In the genomic region with DNA sequence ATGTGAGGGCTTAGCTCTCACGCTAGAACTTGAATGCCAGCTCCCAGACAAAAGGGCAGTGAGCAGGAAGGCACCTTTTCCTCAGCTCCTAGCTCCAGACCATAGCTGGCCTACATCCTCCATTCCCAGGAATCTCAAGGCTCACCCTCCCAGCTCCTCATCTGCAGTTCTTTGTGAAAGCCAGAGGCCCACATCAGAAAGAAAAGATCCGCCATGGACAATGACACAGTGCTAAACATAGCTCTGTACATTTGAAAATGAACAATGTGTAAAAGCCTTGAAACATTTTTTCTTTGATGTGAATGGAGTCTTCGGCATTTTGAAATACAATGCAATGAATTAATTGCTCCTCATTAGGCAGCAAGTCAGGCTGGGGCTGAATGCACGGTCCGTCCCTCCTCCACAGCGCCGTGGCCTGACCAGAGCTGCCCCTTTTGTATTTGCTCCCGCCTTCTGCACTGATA, we compare ENCODE assay signal across 11 mouse cellular contexts.
DNase-seq lines count a peak whose midpoint lies in the region; ATAC-seq and TF ChIP-seq lines count a peak whose summit lies in the region.
"Had no signal": no experiment of that assay in that cellular context is flagged by ENCODE, and none has a peak within 500 bp of the region (broad histone marks: within the 10 kb centered on the region; RNA-seq: fewer than 3 reads in every experiment).

No protein-coding gene starts in this region.

- no peaks in the 10 kb centered on the region for H3K27me3 ChIP-seq in intestine, embryonic 15.5 days (replicated peaks)
- H3K27me3 ChIP-seq in intestine, embryonic 16.5 days (replicated peaks; ENCODE audit: control insufficient read depth, insufficient read depth, low read length), result no peaks in the 10 kb centered on the region
- H3K27me3 ChIP-seq in hindbrain, embryonic 12.5 days, result no peaks in the 10 kb centered on the region
- H3K27me3 ChIP-seq in neural tube, embryonic 13.5 days, result no peaks in the 10 kb centered on the region
- H3K27me3 ChIP-seq in lung, postnatal 0 days (replicated peaks; ENCODE audit: insufficient read depth, low read length), result no peaks in the 10 kb centered on the region

- H3K4me2 ChIP-seq in intestine, embryonic 15.5 days (replicated peaks), result no peak overlapping the region
- H3K4me2 ChIP-seq in intestine, embryonic 16.5 days (ENCODE audit: low read depth, low read length), result no peak overlapping the region
- H3K4me2 ChIP-seq in hindbrain, embryonic 12.5 days (replicated peaks), result no peak overlapping the region
- H3K4me2 ChIP-seq in neural tube, embryonic 13.5 days, result no peak overlapping the region
- no peak overlapping the region for H3K4me2 ChIP-seq in lung, postnatal 0 days (replicated peaks; ENCODE audit: low read depth, low read length)

- no peak for ATAC-seq in intestine, embryonic 15.5 days
- ATAC-seq in intestine, embryonic 16.5 days, result no peak
- peak; percentile 77 for ATAC-seq in hindbrain, embryonic 12.5 days (ENCODE audit: low FRiP score)
- ATAC-seq in neural tube, embryonic 13.5 days (ENCODE audit: low read depth), result no peak
- no peak for ATAC-seq in inflammation-experienced regulatory T-cells, adult 6 months
- ATAC-seq in lung, postnatal 0 days, result no peak
- ATAC-seq: intestine, postnatal 0 days had no signal

- no peaks in the 10 kb centered on the region for H3K36me3 ChIP-seq in intestine, embryonic 15.5 days
- H3K36me3 ChIP-seq in intestine, embryonic 16.5 days (ENCODE audit: control insufficient read depth, insufficient read depth, low read length), result no peaks in the 10 kb centered on the region
- H3K36me3 ChIP-seq in hindbrain, embryonic 12.5 days, result no peaks in the 10 kb centered on the region
- no peaks in the 10 kb centered on the region for H3K36me3 ChIP-seq in neural tube, embryonic 13.5 days
- H3K36me3 ChIP-seq in lung, postnatal 0 days (ENCODE audit: insufficient read depth, low read length), result no peaks in the 10 kb centered on the region

- no peak for TF ChIP-seq EP300 in lung, postnatal 0 days (IDR thresholded peaks at IDR 0.05)

- no peak for TF ChIP-seq CTCF in lung, postnatal 0 days (IDR thresholded peaks at IDR 0.05)

- H3K27ac ChIP-seq in intestine, embryonic 15.5 days, result 0 out of 2 replicates have a peak overlapping the region, but pooled peaks have one; percentile 46
- no peak overlapping the region for H3K27ac ChIP-seq in intestine, embryonic 16.5 days (ENCODE audit: low read length)
- peak overlapping the region; percentile 50 for H3K27ac ChIP-seq in hindbrain, embryonic 12.5 days
- H3K27ac ChIP-seq in neural tube, embryonic 13.5 days (replicated peaks), result peak overlapping the region; percentile 64
- H3K27ac ChIP-seq in lung, postnatal 0 days (ENCODE audit: low read length), result no peak overlapping the region

- no peak overlapping the region for H3K4me3 ChIP-seq in intestine, embryonic 15.5 days (replicated peaks)
- H3K4me3 ChIP-seq in intestine, embryonic 16.5 days (ENCODE audit: low read length), result no peak overlapping the region
- no peak overlapping the region for H3K4me3 ChIP-seq in hindbrain, embryonic 12.5 days
- no peak overlapping the region for H3K4me3 ChIP-seq in neural tube, embryonic 13.5 days
- no peak overlapping the region for H3K4me3 ChIP-seq in lung, postnatal 0 days (ENCODE audit: low read depth, low read length)

- no peaks in the 10 kb centered on the region for H3K9me3 ChIP-seq in intestine, embryonic 15.5 days
- H3K9me3 ChIP-seq in intestine, embryonic 16.5 days (ENCODE audit: control insufficient read depth, low read length), result no peaks in the 10 kb centered on the region
- no peaks in the 10 kb centered on the region for H3K9me3 ChIP-seq in hindbrain, embryonic 12.5 days (replicated peaks)
- no peaks in the 10 kb centered on the region for H3K9me3 ChIP-seq in neural tube, embryonic 13.5 days
- H3K9me3 ChIP-seq in lung, postnatal 0 days (ENCODE audit: low read length), result no peaks in the 10 kb centered on the region

- no peak overlapping the region for H3K9ac ChIP-seq in intestine, embryonic 15.5 days
- no peak overlapping the region for H3K9ac ChIP-seq in intestine, embryonic 16.5 days (ENCODE audit: low read depth, low read length)
- no peak overlapping the region for H3K9ac ChIP-seq in hindbrain, embryonic 12.5 days
- no peak overlapping the region for H3K9ac ChIP-seq in neural tube, embryonic 13.5 days
- H3K9ac ChIP-seq in lung, postnatal 0 days (replicated peaks; ENCODE audit: low read depth), result no peak overlapping the region

- peak; percentile 55 for DNase-seq in embryo, embryonic 9.5 days (ENCODE audit: extremely low spot score)
- no peak for DNase-seq in lung, postnatal 0 days (ENCODE audit: low spot score)
- no peak for DNase-seq in cerebellum, postnatal 14 days
- DNase-seq: B cell, adult 2 months; cerebellum, postnatal 25 days had no signal

- WGBS in intestine, embryonic 15.5 days, result 51% methylated on average over 8 of the region's 8 CpGs
- WGBS in intestine, embryonic 16.5 days, result 49% methylated on average over 8 of the region's 8 CpGs
- 21% methylated on average over 8 of the region's 8 CpGs for WGBS in hindbrain, embryonic 12.5 days
- WGBS in neural tube, embryonic 13.5 days, result 11% methylated on average over 8 of the region's 8 CpGs
- 55% methylated on average over 8 of the region's 8 CpGs for WGBS in lung, postnatal 0 days

- peaks cover 18% of the 10 kb centered on the region for H3K4me1 ChIP-seq in intestine, embryonic 15.5 days (replicated peaks)
- peaks cover 17% of the 10 kb centered on the region for H3K4me1 ChIP-seq in intestine, embryonic 16.5 days (ENCODE audit: control insufficient read depth, insufficient read depth, low read length)
- H3K4me1 ChIP-seq in hindbrain, embryonic 12.5 days, result peaks cover 58% of the 10 kb centered on the region
- peaks cover 56% of the 10 kb centered on the region for H3K4me1 ChIP-seq in neural tube, embryonic 13.5 days (replicated peaks)
- no peaks in the 10 kb centered on the region; the same call in 1 of the 2 replicates for H3K4me1 ChIP-seq in lung, postnatal 0 days (ENCODE audit: insufficient read depth, low read depth, low read length)

Comparison
In these comparisons a context has a peak if more than half of its experiments do, and no peak if none do; other contexts are left out.
1. H3K27ac ChIP-seq: peak in intestine, embryonic 15.5 days (single experiment), hindbrain, embryonic 12.5 days (single experiment) and neural tube, embryonic 13.5 days (single experiment); none in intestine, embryonic 16.5 days (single experiment) and lung, postnatal 0 days (single experiment).